Mouse (Mus musculus) large intestine, adult 2 months (tissue): ENCODE results near the gene Vasn. TPM values are rescaled to one million over a fixed set of nuclear protein-coding genes. Genes with fewer than 3 reads are reported as not detected.
"Not testable (repeated sequence)": the region's sequence is repeated elsewhere in the genome, so short reads cannot be mapped to it uniquely, and the experiment has no call there.

ENCODE experiments used
- DNase-seq: peaks from one replicate; pipeline ENCODE4 v3.0.0-alpha.2; 2012; ENCODE audit warnings: low read depth, low spot score
- WGBS: fragments of 180-500 bp; shearing (Covaris S2); methylation state at CpG from one replicate; pipeline ENCODE4 v1.1.7; 2018; 5-methylcytosine and 5-hydroxymethylcytosine counted together
- polyA plus RNA-seq: library from polyadenylated mRNA; depleted of rRNA; stranded (reverse); fragments of >200 nt; gene quantifications from 2 replicates; pipeline ENCODE4 v1.2.3, GENCODE M21; 2012

The Vasn gene
- polyA plus RNA-seq, 1 experiment, result 5.5 TPM

GRCm38 (mm10) chr16:4656571-4657081 is 16.9 kb downstream of the Vasn start:
- WGBS, result 83% methylated on average over 9 of the region's 9 CpGs
- no peak for DNase-seq

- 74% methylated on average over 11 of the region's 11 CpGs for WGBS
These were observed 19.1 kb downstream of the Vasn start for GRCm38 (mm10) chr16:4658781-4659245.

GRCm38 (mm10) chr16:4659326-4659725 is 19.6 kb downstream of the Vasn start:
- WGBS, result 67% methylated on average over 2 of the region's 2 CpGs
- DNase-seq, result no peak

More at GRCm38 (mm10) chr16:4658781-4659245, 19.1 kb downstream of the Vasn start:
- DNase-seq, result no peak

GRCm38 (mm10) chr16:4661605-4662004 is 21.9 kb downstream of the Vasn start:
- DNase-seq, result no peak
- 84% methylated on average over 2 of the region's 2 CpGs for WGBS

GRCm38 (mm10) chr16:4663806-4664205 is 24.1 kb downstream of the Vasn start:
- DNase-seq, result no peak
- 86% methylated on average over 2 of the region's 2 CpGs for WGBS

- no peak for DNase-seq
- WGBS, result 88% methylated on average over 2 of the region's 2 CpGs
These were observed 26.0 kb downstream of the Vasn start for GRCm38 (mm10) chr16:4665726-4666125.

GRCm38 (mm10) chr16:4667190-4667808 is 27.6 kb downstream of the Vasn start:
- DNase-seq, result peak; percentile 72
- WGBS, result 37% methylated on average over 3 of the region's 3 CpGs

GRCm38 (mm10) chr16:4670317-4670716 is 30.6 kb downstream of the Vasn start:
- DNase-seq, result no peak
- WGBS, result 72% methylated on average over 5 of the region's 5 CpGs

- no peak for DNase-seq
- 74% methylated on average over 4 of the region's 4 CpGs for WGBS
These were observed 34.4 kb downstream of the Vasn start for GRCm38 (mm10) chr16:4674091-4674490.

- WGBS, result 94% methylated on average over 5 of the region's 5 CpGs
- DNase-seq, result no peak
These were observed 37.1 kb downstream of the Vasn start for GRCm38 (mm10) chr16:4676836-4677235.

GRCm38 (mm10) chr16:4678080-4678479 is 38.3 kb downstream of the Vasn start:
- WGBS, result 85% methylated on average over 5 of the region's 5 CpGs
- no peak for DNase-seq

GRCm38 (mm10) chr16:4679121-4680018 is 39.6 kb downstream of the Vasn start, which contains the start of gene Coro7:
Coro7 (minus strand) TSS chr16:4679777.
- WGBS, result 1% methylated on average over 47 of the region's 47 CpGs
- DNase-seq, result peak; percentile 90

- not testable (repeated sequence) for DNase-seq
- WGBS, result 69% methylated on average over 3 of the region's 3 CpGs
These were observed 41.2 kb downstream of the Vasn start for GRCm38 (mm10) chr16:4680922-4681455.

- no peak for DNase-seq
- 81% methylated on average over 4 of the region's 4 CpGs for WGBS
These were observed 43.0 kb downstream of the Vasn start for GRCm38 (mm10) chr16:4682628-4683179.

GRCm38 (mm10) chr16:4683193-4683580 is 43.4 kb downstream of the Vasn start:
- WGBS, result 14% methylated on average over 9 of the region's 9 CpGs

GRCm38 (mm10) chr16:4683581-4684456 is 44.1 kb downstream of the Vasn start:
- peak; percentile 79 for DNase-seq
- WGBS, result under 1% methylated on average over 54 of the region's 54 CpGs

More at GRCm38 (mm10) chr16:4683193-4683580, 43.4 kb downstream of the Vasn start:
- DNase-seq, result no peak

- WGBS, result 1% methylated on average over 9 of the region's 9 CpGs
- no peak for DNase-seq
These were observed 44.7 kb downstream of the Vasn start for GRCm38 (mm10) chr16:4684457-4684791.

GRCm38 (mm10) chr16:4689371-4689770 is 49.6 kb downstream of the Vasn start:
- WGBS, result 98% methylated on average over 4 of the region's 4 CpGs

More at GRCm38 (mm10) chr16:4689371-4689770, 49.6 kb downstream of the Vasn start:
- not testable (repeated sequence) for DNase-seq
